Mouse (Mus musculus) E14TG2a.4 (cell line): ENCODE results near the gene Dnal1.

Experiments
- H3K27me3 ChIP-seq: 2 replicates; pipeline ENCODE4 v1.6.1; 2014; ENCODE audit warnings: low read length, control low read depth; ENCODE audit not compliant: insufficient read depth
- H3K36me3 ChIP-seq: 2 replicates; pipeline ENCODE4 v1.6.1; 2014; ENCODE audit warnings: low read length, control low read depth; ENCODE audit not compliant: insufficient read depth
- H3K4me1 ChIP-seq: replicated peaks from 2 replicates; pipeline ENCODE4 v1.6.1; 2014; ENCODE audit warnings: low read depth, low read length, control low read depth
- H3K4me3 ChIP-seq: replicated peaks from 2 replicates; pipeline ENCODE4 v1.5.1; 2014; ENCODE audit warnings: mild to moderate bottlenecking, low read length
- H3K9me3 ChIP-seq: 2 replicates; pipeline ENCODE4 v1.6.1; 2014; ENCODE audit warnings: low read length, control low read depth
- CTCF ChIP-seq: conservative IDR thresholded peaks from 2 replicates; pipeline ENCODE4 v1.5.1; 2014; ENCODE audit warnings: low read length
- NANOG ChIP-seq: IDR thresholded peaks from 2 replicates; pipeline ENCODE4 v1.6.1; 2014; ENCODE audit warnings: borderline replicate concordance, low read length, mixed read lengths
- POU5F1 ChIP-seq: IDR thresholded peaks from 2 replicates; pipeline ENCODE4 v1.6.1; 2014; ENCODE audit warnings: low read length, borderline replicate concordance

Dnal1 gene

DNA sequence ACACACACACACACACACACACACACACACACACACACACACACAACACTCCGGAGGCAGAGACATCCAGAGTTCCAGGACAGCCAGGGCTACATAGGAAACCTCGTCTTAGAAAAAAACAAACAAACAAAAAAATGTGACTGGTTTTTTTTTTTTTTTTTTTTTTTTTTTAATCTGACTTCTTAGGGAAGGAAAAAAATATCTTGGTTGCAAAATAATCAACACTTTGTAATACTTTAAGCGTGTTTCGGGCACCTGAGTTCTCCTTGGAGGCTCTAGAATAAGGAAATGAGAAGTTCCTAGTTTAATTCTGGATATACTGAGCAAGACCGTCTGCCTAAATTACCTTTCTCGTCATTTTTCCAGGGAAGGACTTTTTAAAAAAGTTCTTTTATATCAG is 490 bp upstream of the Dnal1 start:
- H3K27me3 ChIP-seq, result no peaks in the 10 kb centered on the region
- TF ChIP-seq NANOG (no peak), POU5F1 (no peak), CTCF (no peak)
- H3K9me3 ChIP-seq, result no peaks in the 10 kb centered on the region
- peaks cover 12% of the 10 kb centered on the region for H3K4me1 ChIP-seq
- H3K36me3 ChIP-seq, result no peaks in the 10 kb centered on the region
- H3K4me3 ChIP-seq, result no peak overlapping the region

DNA sequence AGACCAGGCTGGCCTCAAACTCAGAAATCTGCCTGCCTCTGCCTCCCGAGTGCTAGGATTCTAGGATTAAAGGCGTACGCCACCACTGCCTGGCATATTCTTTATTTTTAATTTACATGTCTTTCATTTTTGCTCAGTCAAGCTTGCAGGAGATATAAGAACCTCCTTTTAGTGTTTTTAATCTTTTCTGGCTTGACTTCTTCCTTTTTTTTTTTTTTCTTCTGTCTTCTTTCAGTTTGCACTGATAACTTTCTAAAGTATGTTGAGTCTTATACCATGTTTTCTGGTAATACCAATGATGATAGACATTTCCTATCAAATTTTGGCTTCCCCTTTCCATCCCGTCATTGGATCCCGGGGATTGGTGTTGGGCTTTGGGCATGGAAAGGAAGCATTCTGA is 5.4 kb downstream of the Dnal1 start:
- TF ChIP-seq NANOG (no peak), POU5F1 (no peak), CTCF (no peak)
- H3K4me3 ChIP-seq, result no peak overlapping the region
- no peaks in the 10 kb centered on the region for H3K27me3 ChIP-seq
- H3K4me1 ChIP-seq, result peaks cover 8% of the 10 kb centered on the region
- H3K9me3 ChIP-seq, result no peaks in the 10 kb centered on the region
- H3K36me3 ChIP-seq, result no peaks in the 10 kb centered on the region

DNA sequence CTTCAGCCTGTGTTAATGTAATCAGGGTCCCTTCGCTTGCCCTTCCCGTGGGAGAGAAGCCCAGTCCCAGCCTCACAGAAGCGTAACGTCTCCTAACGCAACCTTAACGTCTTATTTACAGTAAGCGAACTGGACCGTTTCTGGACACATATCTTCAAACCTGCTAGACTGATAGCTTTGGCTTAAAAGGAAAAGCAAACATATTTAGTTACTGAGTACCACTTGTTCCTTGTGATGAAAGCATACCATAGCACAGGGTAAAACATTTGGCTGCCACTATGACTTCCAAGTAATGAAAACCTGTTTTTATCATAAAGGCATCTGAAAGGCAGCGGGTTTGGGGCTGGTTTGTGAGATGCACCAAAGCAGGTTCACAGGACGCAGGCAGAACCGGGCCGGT is 11.7 kb downstream of the Dnal1 start:
- no peaks in the 10 kb centered on the region for H3K27me3 ChIP-seq
- no peak overlapping the region for H3K4me3 ChIP-seq
- no peaks in the 10 kb centered on the region for H3K36me3 ChIP-seq
- H3K4me1 ChIP-seq, result no peaks in the 10 kb centered on the region
- no peaks in the 10 kb centered on the region for H3K9me3 ChIP-seq
- TF ChIP-seq CTCF, result no peak
- TF ChIP-seq POU5F1, result no peak
- no peak for TF ChIP-seq NANOG

DNA sequence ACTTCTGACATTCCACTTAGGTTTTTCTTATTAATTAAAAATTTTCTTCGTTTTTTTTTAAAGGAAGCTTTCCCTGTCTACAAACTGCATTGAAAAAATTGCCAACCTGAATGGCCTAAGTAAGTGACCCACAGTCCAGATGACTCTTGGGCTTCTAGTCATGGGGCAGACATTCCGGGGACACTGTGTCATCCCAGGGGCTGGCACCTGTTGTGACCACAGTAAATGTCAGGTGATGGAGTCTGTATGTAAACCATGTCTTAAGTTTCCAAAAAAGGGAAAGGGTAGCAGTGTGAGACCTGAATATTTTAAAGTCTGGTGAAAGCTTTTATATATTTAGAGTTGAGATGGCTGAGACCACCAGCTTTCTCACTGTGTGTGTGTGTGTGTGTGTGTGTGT is 12.7 kb downstream of the Dnal1 start:
- no peak overlapping the region for H3K4me3 ChIP-seq
- no peaks in the 10 kb centered on the region for H3K36me3 ChIP-seq
- no peaks in the 10 kb centered on the region for H3K27me3 ChIP-seq
- no peaks in the 10 kb centered on the region for H3K4me1 ChIP-seq
- TF ChIP-seq CTCF (no peak), NANOG (no peak), POU5F1 (no peak)
- H3K9me3 ChIP-seq, result no peaks in the 10 kb centered on the region

DNA sequence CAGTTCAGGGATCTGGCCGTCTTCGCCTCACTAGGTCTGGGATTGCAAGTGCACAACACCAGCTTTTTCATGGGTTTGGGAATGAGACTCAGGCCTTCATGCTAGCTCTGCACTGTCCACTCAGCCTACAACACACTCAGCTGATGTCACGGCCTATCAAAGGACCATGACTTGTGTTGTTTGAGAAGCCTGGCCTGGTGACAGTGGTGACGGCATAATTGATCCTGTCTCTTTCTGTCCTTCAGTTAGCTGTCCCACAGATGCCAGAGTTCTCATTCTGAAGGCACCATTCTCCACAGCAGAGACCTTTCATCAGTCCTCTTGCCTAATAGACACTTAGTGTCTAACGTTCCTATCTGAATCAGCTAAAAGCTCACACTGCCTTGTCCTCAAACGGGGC is 14.4 kb downstream of the Dnal1 start:
- Histone ChIP-seq H3K27me3 (no peaks in the 10 kb centered on the region), H3K9me3 (no peaks in the 10 kb centered on the region), H3K4me1 (0 out of 2 replicates have a peak, but pooled peaks cover 2% of the 10 kb centered on the region), H3K4me3 (no peak overlapping the region), H3K36me3 (no peaks in the 10 kb centered on the region)
- no peak for TF ChIP-seq NANOG
- no peak for TF ChIP-seq POU5F1
- TF ChIP-seq CTCF, result no peak

DNA sequence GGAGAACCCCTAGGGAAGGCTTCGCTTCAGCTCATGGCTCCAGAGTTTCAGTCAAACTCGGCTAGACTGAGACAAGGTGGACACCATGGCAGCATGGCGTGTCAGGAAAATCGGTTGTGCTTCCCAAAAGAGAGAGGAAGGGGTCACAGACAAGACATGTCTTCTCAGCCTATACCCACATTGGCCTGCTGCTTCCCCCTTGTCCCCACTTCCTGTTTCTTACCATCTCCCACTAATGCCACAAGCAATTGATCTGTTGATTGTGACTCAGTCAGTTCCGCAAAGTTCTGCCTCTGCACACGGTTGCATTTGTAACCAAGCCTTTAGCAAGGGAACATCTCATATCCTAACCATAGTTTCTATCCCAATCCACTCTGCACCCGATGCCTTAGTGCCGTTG is 15.8 kb downstream of the Dnal1 start:
- no peaks in the 10 kb centered on the region for H3K36me3 ChIP-seq
- H3K27me3 ChIP-seq, result no peaks in the 10 kb centered on the region
- no peaks in the 10 kb centered on the region for H3K9me3 ChIP-seq
- TF ChIP-seq NANOG, result no peak
- no peak for TF ChIP-seq POU5F1
- H3K4me1 ChIP-seq, result 0 out of 2 replicates have a peak, but pooled peaks cover 2% of the 10 kb centered on the region
- H3K4me3 ChIP-seq, result no peak overlapping the region

DNA sequence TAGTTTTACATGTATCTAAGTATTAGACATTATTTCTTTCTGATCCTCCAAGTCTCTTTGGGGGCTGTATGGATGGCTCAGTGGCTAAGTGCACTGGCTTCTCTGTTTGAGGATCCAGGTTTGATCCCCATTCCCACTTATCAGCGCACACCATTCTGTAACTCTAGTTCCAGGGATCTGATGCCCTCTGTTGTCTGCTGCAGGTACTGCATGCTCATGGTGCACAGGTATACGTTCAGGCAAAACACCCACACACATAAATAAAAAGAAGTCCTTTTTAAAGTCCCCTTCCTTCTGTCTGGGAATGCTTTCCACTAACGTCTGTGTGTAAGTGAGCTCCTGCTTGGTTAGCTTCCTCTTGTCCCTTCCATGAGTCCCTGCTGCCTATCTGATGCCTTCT is 18.1 kb downstream of the Dnal1 start:
- Histone ChIP-seq H3K27me3 (no peaks in the 10 kb centered on the region), H3K36me3 (no peaks in the 10 kb centered on the region), H3K9me3 (no peaks in the 10 kb centered on the region), H3K4me3 (no peak overlapping the region), H3K4me1 (0 out of 2 replicates have a peak, but pooled peaks cover 2% of the 10 kb centered on the region)
- no peak for TF ChIP-seq NANOG
- no peak for TF ChIP-seq POU5F1
- peak; percentile 97 for TF ChIP-seq CTCF

DNA sequence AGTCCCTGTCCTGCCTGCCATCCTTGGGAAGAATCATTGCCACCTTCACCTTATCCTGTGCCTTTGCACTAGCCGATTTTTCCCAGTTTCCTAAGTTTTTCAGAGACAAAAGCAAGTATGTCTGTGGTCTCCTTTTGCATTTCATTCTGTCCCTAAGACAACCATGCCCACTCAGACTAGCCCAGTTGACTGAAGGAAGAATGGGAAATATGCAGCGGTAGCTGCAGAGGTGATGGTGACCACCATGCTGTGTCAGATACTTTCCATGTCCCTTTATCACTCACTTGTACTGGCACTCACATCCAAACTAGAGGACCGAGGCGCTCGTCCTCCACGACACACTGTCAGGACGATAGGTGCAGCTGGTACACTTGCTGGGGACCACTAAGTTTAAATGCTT is 23.0 kb downstream of the Dnal1 start:
- no peaks in the 10 kb centered on the region for H3K27me3 ChIP-seq
- no peak overlapping the region for H3K4me3 ChIP-seq
- TF ChIP-seq CTCF (no peak), NANOG (no peak), POU5F1 (no peak)
- H3K9me3 ChIP-seq, result no peaks in the 10 kb centered on the region
- H3K36me3 ChIP-seq, result no peaks in the 10 kb centered on the region
- H3K4me1 ChIP-seq, result 0 out of 2 replicates have a peak, but pooled peaks cover 2% of the 10 kb centered on the region

DNA sequence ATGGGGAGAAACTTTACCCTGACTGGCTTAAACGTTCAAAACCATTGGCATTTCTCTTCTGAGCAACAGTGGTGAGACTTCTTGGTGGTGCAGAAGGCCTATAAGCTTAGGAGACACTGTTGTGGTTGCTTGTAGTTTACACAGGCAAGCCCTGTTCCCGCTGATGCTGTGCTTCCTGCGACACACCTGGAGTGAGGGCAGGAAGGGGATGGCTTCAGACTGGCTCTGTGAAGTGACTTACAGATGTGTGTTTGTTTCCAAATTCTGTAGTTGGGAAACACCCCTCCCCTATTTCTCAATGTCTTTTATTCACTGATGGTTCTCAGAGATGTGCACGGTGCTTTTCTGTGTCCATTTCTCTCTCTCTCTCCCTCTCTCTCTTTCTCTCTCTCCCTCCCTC is 26.0 kb downstream of the Dnal1 start:
- no peak for TF ChIP-seq NANOG
- TF ChIP-seq POU5F1, result no peak
- TF ChIP-seq CTCF, result no peak
- H3K4me3 ChIP-seq, result no peak overlapping the region
- H3K27me3 ChIP-seq, result no peaks in the 10 kb centered on the region
- no peaks in the 10 kb centered on the region for H3K36me3 ChIP-seq
- no peaks in the 10 kb centered on the region for H3K9me3 ChIP-seq
- no peaks in the 10 kb centered on the region for H3K4me1 ChIP-seq
